Mouse (Mus musculus) ES-E14 (cell line): ENCODE measurements at regions not wholly inside any gene's neighbourhood (a gene's known extent, or its start where the extent isn't known, plus 50 kb on each side); places are given as distances from the start of the nearest gene placed in this dataset.

ENCODE experiments used
- DNase-seq: peaks from one replicate; pipeline ENCODE4 v3.0.0-alpha.2; 2013; ENCODE audit warnings: low read depth, low spot score
- H3K27ac ChIP-seq: 2 replicates; pipeline ENCODE4 v1.5.1; 2012; ENCODE audit warnings: low read depth, mild to moderate bottlenecking, low read length, moderate library complexity, mixed read lengths; ENCODE audit not compliant: poor library complexity, insufficient read depth, severe bottlenecking
- H3K36me3 ChIP-seq: 2 replicates; pipeline ENCODE4 v1.6.1; 2012; ENCODE audit warnings: mild to moderate bottlenecking, low read length, moderate library complexity, mixed read lengths; ENCODE audit not compliant: control insufficient read depth, poor library complexity, insufficient read depth, severe bottlenecking
- H3K4me1 ChIP-seq, 2 experiments: fragments of 150-350 bp in 1 of 2; sonication (generic) in 1 of 2; 2 replicates each; pipeline ENCODE4 v1.6.1; 2012; ENCODE audit warnings: low read length in 2 of 2, mild to moderate bottlenecking in 1 of 2, mixed read lengths in 1 of 2; ENCODE audit not compliant: control insufficient read depth in 2 of 2, insufficient read depth in 2 of 2, poor library complexity in 1 of 2
- H3K4me3 ChIP-seq, 2 experiments: fragments of 150-350 bp in 1 of 2; sonication (generic) in 1 of 2; 2 replicates each; pipeline ENCODE4 v1.5.1; 2012; ENCODE audit warnings: low read length in 2 of 2, low read depth in 1 of 2, mild to moderate bottlenecking in 1 of 2, mixed read lengths in 1 of 2; ENCODE audit not compliant: insufficient read depth in 1 of 2, poor library complexity in 1 of 2, severe bottlenecking in 1 of 2
- H3K9ac ChIP-seq: 2 replicates; pipeline ENCODE4 v1.6.1; 2012; ENCODE audit warnings: low read depth, mild to moderate bottlenecking, low read length, mixed read lengths; ENCODE audit not compliant: poor library complexity, insufficient read depth, severe bottlenecking
- H3K9me3 ChIP-seq: fragments of 150-350 bp; sonication (generic); 2 replicates; pipeline ENCODE4 v1.6.1; 2012; ENCODE audit warnings: low read depth, mild to moderate bottlenecking, low read length; ENCODE audit not compliant: control insufficient read depth, insufficient read depth
- CHD2 ChIP-seq: IDR thresholded peaks from 2 replicates; pipeline ENCODE4 v1.6.1; 2014; ENCODE audit warnings: mild to moderate bottlenecking, low read depth, low read length, inconsistent platforms
- HCFC1 ChIP-seq: IDR thresholded peaks from 2 replicates; pipeline ENCODE4 v1.6.1; 2012; ENCODE audit warnings: low read length, inconsistent platforms, borderline replicate concordance; ENCODE audit not compliant: insufficient read depth
- MAFK ChIP-seq: IDR thresholded peaks from 2 replicates; pipeline ENCODE4 v1.6.1; 2014; ENCODE audit warnings: mild to moderate bottlenecking, low read depth, low read length, inconsistent platforms; ENCODE audit not compliant: insufficient read depth
- ZC3H11A ChIP-seq: IDR thresholded peaks from 2 replicates; pipeline ENCODE4 v1.6.1; 2012; ENCODE audit warnings: low read depth, mild to moderate bottlenecking, inconsistent platforms, low read length, borderline replicate concordance
- ZNF384 ChIP-seq: IDR thresholded peaks from 2 replicates; pipeline ENCODE4 v1.6.1; 2012; ENCODE audit warnings: low read depth, low read length, inconsistent platforms
- in situ Hi-C, 2 experiments: fragments of 600-800 bp; cut with MboI; formaldehyde crosslinking; loops; one replicate each; pipeline ENCODE4 v1.15.1; 2025; ENCODE audit warnings: low sequenced_read_pairs in 2 of 2, inconsistent platforms in 1 of 2; ENCODE audit not compliant: unreplicated experiment in 2 of 2

GRCm38 (mm10) chr13:53898351-53898750 is 157.2 kb downstream of the Drd1 start:
- H3K9ac ChIP-seq: no peak overlapping the region
- no peak overlapping the region for H3K4me3 ChIP-seq
- no peak for DNase-seq
- H3K27ac ChIP-seq: no peak overlapping the region
- in situ Hi-C loops: no loop called here
- TF ChIP-seq MAFK (no peak), ZNF384 (no peak), HCFC1 (no peak), CHD2 (no peak), ZC3H11A (no peak)
- no peaks in the 10 kb centered on the region for H3K9me3 ChIP-seq
- no peaks in the 10 kb centered on the region for H3K4me1 ChIP-seq
- H3K36me3 ChIP-seq: no peaks in the 10 kb centered on the region

GRCm38 (mm10) chr13:53897176-53897575 is 158.3 kb downstream of the Drd1 start:
- no peak for DNase-seq
- TF ChIP-seq MAFK (no peak), CHD2 (no peak), ZC3H11A (no peak), HCFC1 (no peak), ZNF384 (no peak)
- H3K9ac ChIP-seq: no peak overlapping the region

GRCm38 (mm10) chr13:53888411-53888810 is 167.1 kb downstream of the Drd1 start:
- Histone ChIP-seq H3K4me1 (no peaks in the 10 kb centered on the region), H3K9ac (no peak overlapping the region), H3K36me3 (no peaks in the 10 kb centered on the region), H3K4me3 (no peak overlapping the region), H3K9me3 (no peaks in the 10 kb centered on the region), H3K27ac (no peak overlapping the region)
- TF ChIP-seq CHD2 (no peak), HCFC1 (no peak), MAFK (no peak), ZNF384 (no peak), ZC3H11A (no peak)
- DNase-seq: no peak
- in situ Hi-C loops: no loop called here

More at GRCm38 (mm10) chr13:53897176-53897575, 158.3 kb downstream of the Drd1 start:
- Histone ChIP-seq H3K27ac (no peak overlapping the region), H3K4me1 (no peaks in the 10 kb centered on the region), H3K36me3 (no peaks in the 10 kb centered on the region), H3K4me3 (no peak overlapping the region), H3K9me3 (no peaks in the 10 kb centered on the region)
- in situ Hi-C loops: no loop called here

- no peak overlapping the region for H3K4me3 ChIP-seq
- H3K9me3 ChIP-seq: no peaks in the 10 kb centered on the region
- H3K27ac ChIP-seq: no peak overlapping the region
- in situ Hi-C loops: no loop called here
- H3K4me1 ChIP-seq: no peaks in the 10 kb centered on the region
- H3K9ac ChIP-seq: no peak overlapping the region
- no peak for DNase-seq
- no peak for TF ChIP-seq HCFC1
- TF ChIP-seq MAFK: no peak
- no peak for TF ChIP-seq ZC3H11A
- no peak for TF ChIP-seq CHD2
- no peak for TF ChIP-seq ZNF384
- H3K36me3 ChIP-seq: no peaks in the 10 kb centered on the region
Measured at GRCm38 (mm10) chr13:53885756-53886155, 169.7 kb downstream of the Drd1 start.

GRCm38 (mm10) chr13:53883206-53883605 is 172.3 kb downstream of the Drd1 start:
- Histone ChIP-seq H3K27ac (no peak overlapping the region), H3K9ac (no peak overlapping the region), H3K4me1 (no peaks in the 10 kb centered on the region), H3K36me3 (no peaks in the 10 kb centered on the region), H3K9me3 (no peaks in the 10 kb centered on the region), H3K4me3 (no peak overlapping the region)
- in situ Hi-C loops: no loop called here
- DNase-seq: no peak
- TF ChIP-seq ZNF384 (no peak), HCFC1 (no peak), ZC3H11A (no peak), MAFK (no peak), CHD2 (no peak)
